Mouse (Mus musculus) brain, embryonic 18.5 days (tissue): Measurements from ENCODE around the gene Mrpl18.
"Not testable (repeated sequence)": the region's sequence is repeated elsewhere in the genome, so short reads cannot be mapped to it uniquely, and the experiment has no call there.

Source experiments
- DNase-seq: peaks from one replicate; pipeline ENCODE4 v3.0.0-alpha.2; 2012; ENCODE audit warnings: low read depth, low spot score

Gene Mrpl18

DNA sequence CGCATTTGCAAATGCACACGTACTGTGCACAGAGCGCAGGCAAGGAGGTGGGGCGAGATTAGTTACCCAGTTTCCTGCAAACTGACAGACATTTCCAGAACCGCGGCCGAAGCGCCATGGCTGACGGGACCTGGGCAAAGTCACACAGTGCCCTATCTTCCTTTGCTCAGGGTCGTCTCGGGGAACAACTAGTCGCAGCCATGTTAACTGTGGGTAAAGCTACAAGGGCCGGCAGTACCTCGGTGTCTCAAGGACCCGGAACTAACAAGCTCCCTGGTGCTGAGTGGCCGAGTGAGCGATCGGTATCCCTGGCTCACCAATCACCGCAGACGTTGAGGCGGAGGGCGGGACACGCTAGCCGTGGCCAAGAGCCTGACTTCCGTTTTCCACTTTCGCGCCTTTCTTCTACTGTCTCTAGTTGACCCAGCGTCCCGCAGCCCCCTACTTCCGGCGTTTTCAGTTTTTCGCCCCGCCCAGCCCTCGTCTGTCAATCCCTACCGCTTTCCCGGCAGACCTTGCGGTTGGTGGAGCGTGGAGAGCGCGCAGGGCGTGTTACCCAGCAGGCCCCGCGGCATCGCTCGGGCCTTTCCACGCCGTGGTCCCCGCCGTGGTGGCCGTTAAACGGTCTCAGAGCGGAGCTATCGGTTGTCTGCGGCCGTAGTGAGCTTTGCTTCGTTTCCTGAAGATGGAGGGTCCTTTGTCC, at the start of gene Mrpl18:
Mrpl18 (minus strand) TSS at position 465 of the 703 bp plus-strand sequence.
- DNase-seq: peak; percentile 99

DNA sequence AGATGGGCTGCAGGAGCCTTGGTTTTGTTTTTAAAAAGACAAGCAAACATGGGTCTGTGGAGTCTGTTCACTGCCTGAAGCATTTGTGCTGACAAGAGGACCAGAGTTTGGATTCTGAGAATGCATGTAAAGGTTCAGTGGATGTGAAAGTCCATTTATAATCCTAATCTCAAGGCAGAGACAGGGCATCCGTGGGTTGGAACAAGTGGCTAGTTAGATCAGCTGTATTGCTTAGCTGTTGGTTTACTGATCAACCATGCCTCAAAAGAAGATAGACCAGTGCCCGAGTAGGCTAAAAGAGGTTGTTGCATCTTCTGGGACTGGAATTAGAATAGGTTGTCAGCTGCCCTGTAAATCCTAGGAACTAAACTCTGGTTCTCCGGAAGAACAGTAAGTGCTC, 47.3 kb upstream of the Mrpl18 start:
- DNase-seq: no peak

DNA sequence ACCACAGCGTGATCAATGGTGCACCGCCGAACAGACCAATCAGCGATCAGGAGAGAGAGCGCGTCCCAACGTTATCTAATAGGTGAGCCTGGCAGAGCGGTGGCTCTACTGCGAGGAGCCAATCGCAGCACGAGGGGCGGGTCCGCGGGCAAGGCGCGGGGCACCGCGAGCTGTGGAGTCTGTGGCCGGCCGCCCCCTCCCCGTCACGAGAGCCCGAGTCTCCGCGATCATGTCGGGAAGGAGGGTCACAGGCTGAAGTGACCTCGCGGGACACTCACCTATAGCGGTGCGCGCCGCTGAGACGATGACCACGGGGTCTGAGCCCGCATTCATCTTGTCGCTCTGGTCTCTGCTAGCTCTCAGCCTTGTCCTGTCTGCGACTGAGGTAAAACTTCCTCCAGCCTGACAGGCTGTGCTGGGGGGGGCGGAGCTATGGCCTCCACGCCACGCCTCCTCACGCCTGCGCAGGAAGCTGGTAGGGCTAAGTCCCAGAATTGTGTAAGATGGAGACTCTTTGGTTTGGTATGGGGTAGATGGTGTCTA, 44.3 kb upstream of the Mrpl18 start, which contains the start of gene Acat2:
Acat2 (minus strand) TSS at position 417 of the 543 bp plus-strand sequence.
- peak; percentile 91 for DNase-seq

GRCm38 (mm10) chr17:12959377-12959776, 43.2 kb upstream of the Mrpl18 start:
- not testable (repeated sequence) for DNase-seq

GRCm38 (mm10) chr17:12956664-12957063, 40.5 kb upstream of the Mrpl18 start:
- no peak for DNase-seq

DNA sequence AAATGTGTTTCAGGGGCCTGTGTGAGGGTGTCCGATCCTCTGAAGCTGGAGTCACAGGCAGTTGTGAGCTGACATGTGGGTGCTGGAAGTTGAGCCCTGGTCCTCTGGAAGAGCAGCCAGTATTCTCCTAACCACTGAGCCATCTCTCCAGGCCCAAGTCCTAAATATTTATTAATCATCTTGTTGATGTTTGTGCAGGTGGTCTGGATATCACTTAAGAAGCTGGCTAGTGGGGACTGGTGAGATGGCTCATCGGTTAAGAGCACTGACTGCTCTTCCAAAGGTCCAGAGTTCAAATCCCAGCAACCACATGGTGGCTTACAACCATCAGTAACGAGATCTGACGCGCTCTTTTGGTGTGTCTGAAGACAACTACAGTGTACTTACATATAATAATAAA, 33.5 kb upstream of the Mrpl18 start:
- DNase-seq: no peak

GRCm38 (mm10) chr17:12942459-12943162, 26.5 kb upstream of the Mrpl18 start:
- DNase-seq: no peak

DNA sequence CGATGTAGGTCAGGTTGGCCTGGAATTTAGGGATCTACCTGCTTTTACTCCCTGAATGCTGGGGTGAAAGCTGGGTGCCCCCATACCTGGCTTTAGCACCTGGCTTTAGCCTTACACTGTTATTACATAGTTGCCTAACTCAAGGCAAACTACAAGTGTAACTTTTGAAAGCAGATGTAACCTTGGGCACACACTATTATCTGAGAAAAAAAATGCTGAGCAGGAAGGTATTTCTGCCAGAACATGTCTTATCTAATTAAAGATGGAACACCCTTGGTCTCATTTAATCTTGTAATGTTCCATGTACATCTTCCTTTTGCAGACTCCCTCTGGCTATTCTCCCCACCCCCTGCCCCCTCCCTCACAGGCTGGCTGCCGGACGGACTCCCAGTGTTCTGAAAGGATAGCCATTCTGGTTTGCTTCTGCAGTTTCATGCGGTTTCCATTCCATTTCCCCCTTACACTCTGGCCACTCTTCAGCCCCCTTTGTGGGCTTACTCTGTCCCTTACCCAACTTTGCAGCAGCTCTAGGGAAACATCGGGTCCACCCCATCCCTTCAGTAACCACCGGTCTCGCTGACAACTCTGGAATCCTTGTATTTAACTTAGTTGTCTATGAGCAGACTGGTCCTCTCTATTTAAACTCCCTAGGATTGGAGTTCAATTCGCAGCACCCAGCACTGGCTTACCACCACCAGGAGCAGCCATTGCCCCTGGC, 25.6 kb upstream of the Mrpl18 start:
- no peak for DNase-seq

GRCm38 (mm10) chr17:12940151-12940805, 24.1 kb upstream of the Mrpl18 start, which contains the start of gene Acat3:
Gene Acat3, minus strand, starts transcription at chr17:12940600.
- DNase-seq: no peak

- not testable (repeated sequence) for DNase-seq
Observed at GRCm38 (mm10) chr17:12939377-12940148, 23.4 kb upstream of the Mrpl18 start.

- DNase-seq: peak; percentile 1
Observed at GRCm38 (mm10) chr17:12938077-12938476, 21.9 kb upstream of the Mrpl18 start.

DNA sequence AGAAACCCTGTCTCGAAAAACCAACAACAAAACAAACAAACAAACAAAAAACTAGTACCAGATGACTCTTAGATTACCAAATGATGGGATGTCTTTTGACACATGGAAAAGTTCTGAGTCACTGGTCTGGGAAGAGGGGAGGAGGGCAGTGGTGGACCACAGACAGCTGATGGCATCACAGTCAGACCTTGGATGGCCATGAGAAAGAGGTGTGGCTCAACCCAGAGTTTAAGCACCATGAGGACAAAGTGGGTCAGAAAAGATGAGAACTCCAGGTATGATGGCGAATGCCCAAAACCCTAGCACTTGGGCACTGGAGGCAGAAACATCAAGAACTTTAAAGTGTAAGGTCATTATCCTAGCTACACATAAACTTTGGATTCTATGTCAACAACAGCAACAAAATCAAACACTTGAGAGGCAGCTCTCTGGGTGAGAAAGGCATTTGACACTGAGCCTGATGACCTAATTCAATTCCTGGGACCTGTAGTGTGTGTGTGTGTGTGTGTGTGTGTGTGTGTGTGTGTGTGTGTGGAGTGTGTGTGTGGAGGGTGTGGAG, 21.3 kb upstream of the Mrpl18 start:
- no peak for DNase-seq

DNA sequence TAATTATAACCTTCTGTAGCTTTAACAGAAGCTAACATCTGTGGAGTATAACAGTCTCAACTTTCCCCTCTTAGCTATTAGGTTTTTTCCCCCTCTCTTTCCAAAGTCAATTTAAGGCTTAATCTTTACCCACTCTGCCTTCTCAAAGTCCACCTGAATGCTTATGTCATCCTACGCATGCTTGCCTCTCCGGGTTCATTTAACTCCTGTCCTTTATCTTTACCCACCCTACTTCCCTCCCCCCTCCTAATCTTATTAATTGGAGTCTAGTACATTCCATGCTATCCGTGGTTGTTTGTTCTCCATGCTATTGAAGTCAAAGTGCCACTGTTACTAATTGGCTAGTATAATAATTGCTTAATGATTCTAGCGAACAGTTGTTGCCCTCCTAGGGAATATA, 19.6 kb upstream of the Mrpl18 start:
- DNase-seq: no peak

GRCm38 (mm10) chr17:12931576-12931975, 15.4 kb upstream of the Mrpl18 start:
- DNase-seq: not testable (repeated sequence)

- DNase-seq: no peak
Observed at GRCm38 (mm10) chr17:12925703-12926180, 9.6 kb upstream of the Mrpl18 start.

DNA sequence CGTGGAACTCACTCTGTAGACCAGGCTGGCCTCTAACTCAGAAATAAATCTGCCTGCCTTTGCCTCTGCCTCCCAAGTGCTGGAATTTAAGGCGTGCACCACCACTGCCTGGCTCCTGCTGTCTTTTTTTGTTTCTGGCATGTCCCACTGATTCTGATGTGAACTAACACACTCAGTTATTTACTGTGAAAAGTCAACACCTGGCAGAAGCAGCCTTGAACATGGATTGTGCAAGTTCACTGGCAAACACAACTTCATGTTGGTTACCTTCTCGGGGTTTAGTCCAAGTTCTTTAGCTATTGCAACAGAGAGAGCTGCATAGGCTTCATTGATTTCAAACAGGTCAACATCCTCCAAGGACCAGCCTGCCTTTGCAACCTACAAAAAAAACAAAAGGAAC, 8.9 kb upstream of the Mrpl18 start:
- no peak for DNase-seq

GRCm38 (mm10) chr17:12921073-12921472, 4.9 kb upstream of the Mrpl18 start:
- DNase-seq: no peak

GRCm38 (mm10) chr17:12916588-12917380, 639 bp upstream of the Mrpl18 start:
- DNase-seq: no peak

DNA sequence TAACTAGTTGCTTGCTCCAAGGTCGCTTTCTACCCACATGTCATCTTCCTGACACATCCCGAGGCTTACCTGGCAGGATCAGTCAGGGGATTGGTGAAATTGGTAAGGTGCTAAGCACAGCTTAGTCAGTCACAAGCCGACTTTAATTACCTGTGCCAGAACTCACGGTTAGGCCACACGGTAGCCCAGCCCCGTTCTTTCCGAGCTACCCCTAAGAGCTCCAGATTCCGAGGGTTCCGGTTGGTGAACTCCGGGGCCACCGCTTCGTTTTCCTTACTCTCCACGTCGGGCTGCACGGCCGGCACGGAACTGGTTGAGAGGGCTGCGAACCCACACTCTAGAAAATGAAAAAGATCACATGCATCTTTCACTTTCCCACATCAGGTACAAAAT, 661 bp downstream of the Mrpl18 start, which contains the start of gene Tcp1:
Tcp1 (plus strand) TSS at position 214 of the 393 bp plus-strand sequence.
- DNase-seq: no peak
